Mouse (Mus musculus) neural tube, embryonic 14.5 days (tissue): ENCODE data around the gene Dram1. TPM values are rescaled to one million over a fixed set of nuclear protein-coding genes. Genes with fewer than 3 reads are reported as not detected.
A peak's percentile ranks its signal among the peaks of the same experiment; 100 is the strongest.

Source experiments
- ATAC-seq: fragments of 200-750 bp; cut with Nextera tagmentation; 2 replicates; pipeline ENCODE4 v1.8.0; 2017; ENCODE audit warnings: low read depth, mild to moderate bottlenecking, moderate TSS enrichment, moderate library complexity
- H3K27ac ChIP-seq: fragments of 300-500 bp; sonication (generic); 2 replicates; pipeline ENCODE4 v1.5.1; 2014; ENCODE audit warnings: low read depth, mild to moderate bottlenecking, control low read depth, low read length, moderate library complexity, mixed read lengths
- H3K27me3 ChIP-seq: fragments of 300-500 bp; sonication (generic); 2 replicates; pipeline ENCODE4 v1.6.1; 2014; ENCODE audit warnings: low read length; ENCODE audit not compliant: control insufficient read depth, insufficient read depth
- H3K36me3 ChIP-seq: fragments of 300-500 bp; sonication (generic); 2 replicates; pipeline ENCODE4 v1.6.1; 2014; ENCODE audit warnings: low read length, mixed read lengths; ENCODE audit not compliant: control insufficient read depth, insufficient read depth
- H3K4me1 ChIP-seq: fragments of 300-500 bp; sonication (generic); 2 replicates; pipeline ENCODE4 v1.6.1; 2014; ENCODE audit warnings: low read length; ENCODE audit not compliant: control insufficient read depth, insufficient read depth
- H3K4me2 ChIP-seq: fragments of 300-500 bp; sonication (generic); 2 replicates; pipeline ENCODE4 v1.6.1; 2014; ENCODE audit warnings: mild to moderate bottlenecking, low read depth, low read length, control low read depth
- H3K4me3 ChIP-seq: fragments of 300-500 bp; sonication (generic); 2 replicates; pipeline ENCODE4 v1.5.1; 2014; ENCODE audit warnings: low read depth, low read length, control low read depth, mixed read lengths
- H3K9ac ChIP-seq: fragments of 300-500 bp; sonication (generic); replicated peaks from 2 replicates; pipeline ENCODE4 v1.6.1; 2014; ENCODE audit warnings: low read depth, mild to moderate bottlenecking, control low read depth, low read length, mixed read lengths
- H3K9me3 ChIP-seq: fragments of 300-500 bp; sonication (generic); 2 replicates; pipeline ENCODE4 v1.6.1; 2016; ENCODE audit warnings: low read length; ENCODE audit not compliant: control insufficient read depth
- WGBS: fragments of 180-500 bp; shearing (Covaris S2); extraction: QIAGEN DNeasy Blood & Tissue Kit; methylation state at CpG from one replicate; pipeline ENCODE4 v1.1.7; 2014; 5-methylcytosine and 5-hydroxymethylcytosine counted together
- polyA plus RNA-seq: library from polyadenylated mRNA; unstranded; fragments of >200 nt; fragmentation: Nextera tagmentation; extraction: Ambion mirVana; gene quantifications from 2 replicates; pipeline ENCODE4 v1.2.1, GENCODE M21; 2014

Gene Dram1
- polyA plus RNA-seq, 1 experiment from 2014 or later: 0.35 TPM

- ATAC-seq: peak; percentile 41; the same call in 1 of the 2 replicates
- no peaks in the 10 kb centered on the region for H3K27me3 ChIP-seq
- H3K4me1 ChIP-seq: no peaks in the 10 kb centered on the region
- WGBS: 64% methylated on average over 10 of the region's 10 CpGs
- no peaks in the 10 kb centered on the region for H3K36me3 ChIP-seq
- no peak overlapping the region for H3K4me3 ChIP-seq
- H3K27ac ChIP-seq: no peak overlapping the region
- no peaks in the 10 kb centered on the region for H3K9me3 ChIP-seq
- H3K9ac ChIP-seq: no peak overlapping the region
- H3K4me2 ChIP-seq: no peak overlapping the region
These were observed 11.4 kb upstream of the Dram1 start for GRCm38 (mm10) chr10:88390096-88390790.

- Histone ChIP-seq H3K4me3 (no peak overlapping the region), H3K9me3 (no peaks in the 10 kb centered on the region), H3K27ac (no peak overlapping the region), H3K4me2 (no peak overlapping the region), H3K9ac (no peak overlapping the region), H3K27me3 (no peaks in the 10 kb centered on the region), H3K36me3 (no peaks in the 10 kb centered on the region), H3K4me1 (no peaks in the 10 kb centered on the region)
- ATAC-seq: no peak
- WGBS: 62% methylated on average over 4 of the region's 4 CpGs
These were observed 10.7 kb upstream of the Dram1 start for GRCm38 (mm10) chr10:88389576-88389975.

GRCm38 (mm10) chr10:88386251-88386650 is 7.4 kb upstream of the Dram1 start:
- H3K27me3 ChIP-seq: no peaks in the 10 kb centered on the region
- no peaks in the 10 kb centered on the region for H3K36me3 ChIP-seq
- no peak for ATAC-seq
- H3K4me1 ChIP-seq: 0 out of 2 replicates have a peak, but pooled peaks cover 4% of the 10 kb centered on the region
- H3K4me2 ChIP-seq: no peak overlapping the region
- H3K9me3 ChIP-seq: no peaks in the 10 kb centered on the region
- H3K4me3 ChIP-seq: no peak overlapping the region
- H3K9ac ChIP-seq: no peak overlapping the region
- WGBS: 86% methylated on average over 6 of the region's 6 CpGs
- no peak overlapping the region for H3K27ac ChIP-seq

GRCm38 (mm10) chr10:88385758-88386157 is 6.9 kb upstream of the Dram1 start:
- Histone ChIP-seq H3K4me1 (peaks cover 9% of the 10 kb centered on the region; the same call in 1 of the 2 replicates), H3K27me3 (no peaks in the 10 kb centered on the region), H3K27ac (no peak overlapping the region), H3K9ac (no peak overlapping the region), H3K4me2 (no peak overlapping the region), H3K4me3 (no peak overlapping the region), H3K9me3 (no peaks in the 10 kb centered on the region), H3K36me3 (no peaks in the 10 kb centered on the region)
- ATAC-seq: no peak
- WGBS: 91% methylated on average over 6 of the region's 6 CpGs

- Histone ChIP-seq H3K4me1 (peaks cover 13% of the 10 kb centered on the region; the same call in 1 of the 2 replicates), H3K4me2 (no peak overlapping the region), H3K36me3 (no peaks in the 10 kb centered on the region), H3K9me3 (no peaks in the 10 kb centered on the region), H3K4me3 (no peak overlapping the region), H3K27ac (no peak overlapping the region), H3K27me3 (no peaks in the 10 kb centered on the region), H3K9ac (no peak overlapping the region)
- 95% methylated on average over 11 of the region's 11 CpGs for WGBS
- no peak for ATAC-seq
These were observed 6.4 kb upstream of the Dram1 start for GRCm38 (mm10) chr10:88385290-88385689.

GRCm38 (mm10) chr10:88384081-88384480 is 5.2 kb upstream of the Dram1 start:
- Histone ChIP-seq H3K36me3 (no peaks in the 10 kb centered on the region), H3K27ac (no peak overlapping the region), H3K27me3 (no peaks in the 10 kb centered on the region), H3K4me1 (peaks cover 17% of the 10 kb centered on the region; the same call in 1 of the 2 replicates), H3K4me3 (no peak overlapping the region), H3K4me2 (no peak overlapping the region), H3K9me3 (no peaks in the 10 kb centered on the region), H3K9ac (no peak overlapping the region)
- ATAC-seq: no peak
- 72% methylated on average over 5 of the region's 5 CpGs for WGBS

- no peak overlapping the region for H3K4me2 ChIP-seq
- H3K9me3 ChIP-seq: no peaks in the 10 kb centered on the region
- no peaks in the 10 kb centered on the region for H3K36me3 ChIP-seq
- H3K4me1 ChIP-seq: peaks cover 17% of the 10 kb centered on the region; the same call in 1 of the 2 replicates
- no peak overlapping the region for H3K9ac ChIP-seq
- no peak overlapping the region for H3K27ac ChIP-seq
- WGBS: 74% methylated on average over 4 of the region's 4 CpGs
- ATAC-seq: no peak
- H3K27me3 ChIP-seq: no peaks in the 10 kb centered on the region
- no peak overlapping the region for H3K4me3 ChIP-seq
These were observed 4.6 kb upstream of the Dram1 start for GRCm38 (mm10) chr10:88383479-88383878.

- WGBS: 74% methylated on average over 6 of the region's 6 CpGs
- no peak overlapping the region for H3K4me3 ChIP-seq
- no peak overlapping the region for H3K27ac ChIP-seq
- H3K4me1 ChIP-seq: peaks cover 17% of the 10 kb centered on the region; the same call in 1 of the 2 replicates
- H3K4me2 ChIP-seq: no peak overlapping the region
- H3K27me3 ChIP-seq: no peaks in the 10 kb centered on the region
- H3K9ac ChIP-seq: no peak overlapping the region
- ATAC-seq: no peak
- no peaks in the 10 kb centered on the region for H3K9me3 ChIP-seq
- H3K36me3 ChIP-seq: no peaks in the 10 kb centered on the region
These were observed 3.1 kb upstream of the Dram1 start for GRCm38 (mm10) chr10:88382009-88382408.

- Histone ChIP-seq H3K9me3 (no peaks in the 10 kb centered on the region), H3K4me3 (no peak overlapping the region), H3K9ac (no peak overlapping the region), H3K4me1 (peaks cover 17% of the 10 kb centered on the region; the same call in 1 of the 2 replicates), H3K27ac (no peak overlapping the region), H3K27me3 (no peaks in the 10 kb centered on the region), H3K36me3 (no peaks in the 10 kb centered on the region), H3K4me2 (no peak overlapping the region)
- 69% methylated on average over 4 of the region's 4 CpGs for WGBS
- ATAC-seq: no peak
These were observed 2.4 kb upstream of the Dram1 start for GRCm38 (mm10) chr10:88381286-88381685.
